Mouse (Mus musculus): ENCODE data around the gene Ddx56.
A peak's percentile ranks its signal among the peaks of the same experiment; 100 is the strongest.
"Not testable (repeated sequence)": the region's sequence is repeated elsewhere in the genome, so short reads cannot be mapped to it uniquely, and the experiment has no call there.

The Ddx56 gene

GRCm38 (mm10) chr11:6266621-6267020, 951 bp downstream of the Ddx56 start:
- DNase-seq (ENCODE audit: extremely low read depth, low read depth, low spot score): no peak

- no peak for DNase-seq (ENCODE audit: extremely low read depth, low read depth, low spot score)
Observed at GRCm38 (mm10) chr11:6261434-6262082, 6.0 kb downstream of the Ddx56 start.

GRCm38 (mm10) chr11:6259413-6259812, 8.2 kb downstream of the Ddx56 start:
- DNase-seq (ENCODE audit: extremely low read depth, low read depth, low spot score): no peak

- no peak for DNase-seq (ENCODE audit: extremely low read depth, low read depth, low spot score)
Observed at GRCm38 (mm10) chr11:6256490-6257072, 11.0 kb downstream of the Ddx56 start.

- DNase-seq (ENCODE audit: extremely low read depth, low read depth, low spot score): not testable (repeated sequence)
Observed at GRCm38 (mm10) chr11:6254602-6255001, 13.0 kb downstream of the Ddx56 start.

GRCm38 (mm10) chr11:6252824-6253223, 14.7 kb downstream of the Ddx56 start:
- no peak for DNase-seq (ENCODE audit: extremely low read depth, low read depth, low spot score)

- no peak for DNase-seq (ENCODE audit: extremely low read depth, low read depth, low spot score)
Observed at GRCm38 (mm10) chr11:6252248-6252647, 15.3 kb downstream of the Ddx56 start.

GRCm38 (mm10) chr11:6244707-6245106, 22.9 kb downstream of the Ddx56 start:
- no peak for DNase-seq (ENCODE audit: extremely low read depth, low read depth, low spot score)

- DNase-seq (ENCODE audit: extremely low read depth, low read depth, low spot score): no peak
Observed at GRCm38 (mm10) chr11:6233025-6233424, 34.5 kb downstream of the Ddx56 start.

- DNase-seq (ENCODE audit: extremely low read depth, low read depth, low spot score): no peak
Observed at GRCm38 (mm10) chr11:6230012-6230411, 37.6 kb downstream of the Ddx56 start, which contains the start of gene Npc1l1. Npc1l1 (minus strand) TSS chr11:6230143.

- peak; percentile 21 for DNase-seq (ENCODE audit: extremely low read depth, low read depth, low spot score)
Observed at GRCm38 (mm10) chr11:6224541-6225229, 42.9 kb downstream of the Ddx56 start.

- DNase-seq (ENCODE audit: extremely low read depth, low read depth, low spot score): no peak
Observed at GRCm38 (mm10) chr11:6222187-6222586, 45.4 kb downstream of the Ddx56 start.

- no peak for DNase-seq (ENCODE audit: extremely low read depth, low read depth, low spot score)
Observed at GRCm38 (mm10) chr11:6219967-6220366, 47.6 kb downstream of the Ddx56 start.

GRCm38 (mm10) chr11:6218189-6218896, 49.2 kb downstream of the Ddx56 start:
- DNase-seq (ENCODE audit: extremely low read depth, low read depth, low spot score): no peak

- DNase-seq (ENCODE audit: extremely low read depth, low read depth, low spot score): no peak
Observed at GRCm38 (mm10) chr11:6216834-6217233, 50.7 kb downstream of the Ddx56 start.

Data from fat pad, adult 2 months (tissue).